Mouse (Mus musculus) erythroblast, embryonic 14.5 days (primary cell): ENCODE results near the gene Nptxr.

ENCODE experiments used
- GATA1 ChIP-seq: IDR thresholded peaks from 2 replicates; pipeline ENCODE4 v1.6.1; 2012; ENCODE audit warnings: low read length, inconsistent platforms, mixed read lengths
- TAL1 ChIP-seq: IDR thresholded peaks from 3 replicates; pipeline ENCODE4 v1.6.1; 2012; ENCODE audit warnings: low read length, inconsistent platforms, mixed read lengths

GRCm38 (mm10) chr15:79801646-79802045 lies 2.9 kb downstream of the Nptxr start:
- TF ChIP-seq GATA1 = no peak
- TF ChIP-seq TAL1 = no peak
